9 mouse cellular contexts compared by ENCODE assay signal in genomic region chr9:123238256-123239045, GRCm38 (mm10). TPM values are rescaled to one million over a fixed set of nuclear protein-coding genes. Genes with fewer than 3 reads are reported as not detected.
A peak's percentile ranks its signal among the peaks of the same experiment; 100 is the strongest.
DNase-seq lines count a peak whose midpoint lies in the region; ATAC-seq and TF ChIP-seq lines count a peak whose summit lies in the region.
"Had no signal": no experiment of that assay in that cellular context is flagged by ENCODE, and none has a peak within 500 bp of the region (broad histone marks: within the 10 kb centered on the region; RNA-seq: fewer than 3 reads in every experiment).

No protein-coding gene starts in this region.

- no peaks in the 10 kb centered on the region for H3K27me3 ChIP-seq in lung, embryonic 14.5 days (ENCODE audit: insufficient read depth, low read length)
- H3K27me3 ChIP-seq in embryonic facial prominence, embryonic 10.5 days (replicated peaks; ENCODE audit: low read depth, poor library complexity, severe bottlenecking), result no peaks in the 10 kb centered on the region
- H3K27me3 ChIP-seq in heart, embryonic 15.5 days, result no peaks in the 10 kb centered on the region
- H3K27me3 ChIP-seq in myocyte (ENCODE audit: control insufficient read depth, insufficient read depth, insufficient read length), result no peaks in the 10 kb centered on the region

- H3ac ChIP-seq in myocyte (ENCODE audit: control insufficient read depth, insufficient read length), result no peak overlapping the region

- no peaks in the 10 kb centered on the region for H3K9me3 ChIP-seq in lung, embryonic 14.5 days (ENCODE audit: low read depth, low read length)
- no peaks in the 10 kb centered on the region for H3K9me3 ChIP-seq in embryonic facial prominence, embryonic 10.5 days
- no peaks in the 10 kb centered on the region for H3K9me3 ChIP-seq in heart, embryonic 15.5 days (replicated peaks)

- 29% methylated on average over 4 of the region's 4 CpGs for WGBS in lung, embryonic 14.5 days
- 41% methylated on average over 4 of the region's 4 CpGs for WGBS in embryonic facial prominence, embryonic 10.5 days
- WGBS in heart, embryonic 15.5 days, result 33% methylated on average over 4 of the region's 4 CpGs

- peak; percentile 46 for DNase-seq in lung, embryonic 14.5 days
- DNase-seq in lung, postnatal 36 days, result no peak
- no peak for DNase-seq in embryonic facial prominence, embryonic 10.5 days (ENCODE audit: low spot score)
- DNase-seq in layer of hippocampus, adult 8-10 months (ENCODE audit: low spot score in 2 of 2), result no peak
- DNase-seq: thymus, postnatal 14 days had no signal

- no peak for TF ChIP-seq CTCF in lung, embryonic 14.5 days (IDR thresholded peaks at IDR 0.05; ENCODE audit: low read depth)

- H3K36me3 ChIP-seq in lung, embryonic 14.5 days (ENCODE audit: insufficient read depth), result no peaks in the 10 kb centered on the region
- H3K36me3 ChIP-seq in embryonic facial prominence, embryonic 10.5 days (replicated peaks), result no peaks in the 10 kb centered on the region
- H3K36me3 ChIP-seq in heart, embryonic 15.5 days, result no peaks in the 10 kb centered on the region
- H3K36me3 ChIP-seq in myocyte (ENCODE audit: control insufficient read depth, insufficient read depth), result no peaks in the 10 kb centered on the region

- no peak overlapping the region for H3K9ac ChIP-seq in lung, embryonic 14.5 days
- H3K9ac ChIP-seq in heart, embryonic 15.5 days, result no peak overlapping the region

- H3K4me3 ChIP-seq in lung, embryonic 14.5 days (ENCODE audit: low read depth, low read length), result no peak overlapping the region
- no peak overlapping the region for H3K4me3 ChIP-seq in embryonic facial prominence, embryonic 10.5 days
- H3K4me3 ChIP-seq in heart, embryonic 15.5 days, result no peak overlapping the region
- no peak overlapping the region for H3K4me3 ChIP-seq in myocyte

- peak overlapping the region; percentile 21 for H3K27ac ChIP-seq in lung, embryonic 14.5 days (ENCODE audit: low read depth)
- 0 out of 2 replicates have a peak overlapping the region, but pooled peaks have one; percentile 10 for H3K27ac ChIP-seq in embryonic facial prominence, embryonic 10.5 days (replicated peaks)
- H3K27ac ChIP-seq in heart, embryonic 15.5 days, result peak overlapping the region; percentile 81

- no peaks in the 10 kb centered on the region for H3K79me2 ChIP-seq in myocyte (ENCODE audit: control insufficient read depth, insufficient read depth)

- no peak for TF ChIP-seq POLR2A in myocyte (IDR thresholded peaks at IDR 0.05; ENCODE audit: insufficient read length, low read depth)

- peak; percentile 69; the same call in 1 of the 2 replicates for ATAC-seq in lung, embryonic 14.5 days (ENCODE audit: insufficient read depth)
- peak; percentile 66; the same call in 1 of the 2 replicates for ATAC-seq in heart, embryonic 15.5 days (replicated peaks; ENCODE audit: insufficient number of reproducible peaks, insufficient read depth, low FRiP score, low read depth)
- ATAC-seq in cerebellum, adult (ENCODE audit: insufficient number of reproducible peaks, low FRiP score, low TSS enrichment), result no peak

- H3K4me1 ChIP-seq in lung, embryonic 14.5 days (ENCODE audit: insufficient read depth), result peaks cover 16% of the 10 kb centered on the region
- H3K4me1 ChIP-seq in embryonic facial prominence, embryonic 10.5 days, result peaks cover 23% of the 10 kb centered on the region
- peaks cover 11% of the 10 kb centered on the region for H3K4me1 ChIP-seq in heart, embryonic 15.5 days (replicated peaks)

- peak overlapping the region; percentile 13; the same call in 1 of the 2 replicates for H3K4me2 ChIP-seq in lung, embryonic 14.5 days
- no peak overlapping the region for H3K4me2 ChIP-seq in heart, embryonic 15.5 days
- H3K4me2 ChIP-seq in myocyte (ENCODE audit: low read depth), result peak overlapping the region; percentile 20

TF ChIP-seq in myocyte, 11 proteins besides CTCF, POLR2A, EP300 and RAD21:
- TF ChIP-seq CEBPB (IDR thresholded peaks at IDR 0.05; ENCODE audit: insufficient read depth, poor library complexity, severe bottlenecking) (no peak), MYOD1 (IDR thresholded peaks at IDR 0.05; ENCODE audit: control insufficient read depth in 1 of 3, insufficient read length in 2 of 3, low read depth in 2 of 3) (no peak), REST (IDR thresholded peaks at IDR 0.05; ENCODE audit: insufficient read depth, insufficient read length) (no peak), E2F4 (IDR thresholded peaks at IDR 0.05; ENCODE audit: insufficient read depth) (no peak), TCF12 (IDR thresholded peaks at IDR 0.05; ENCODE audit: insufficient read depth, poor library complexity, severe bottlenecking) (no peak), MYOG (IDR thresholded peaks at IDR 0.05; ENCODE audit: control insufficient read depth in 1 of 3, insufficient read depth in 1 of 3, insufficient read length in 2 of 3, low read depth in 2 of 3) (no peak), MAX (IDR thresholded peaks at IDR 0.05; ENCODE audit: low read depth) (no peak), TCF3 (IDR thresholded peaks at IDR 0.05; ENCODE audit: insufficient read length, low read depth) (no peak), USF1 (IDR thresholded peaks at IDR 0.05; ENCODE audit: low read depth) (no peak), SRF (IDR thresholded peaks at IDR 0.05; ENCODE audit: control insufficient read depth, insufficient read length, low read depth) (no peak), POLR2AphosphoS2 (IDR thresholded peaks at IDR 0.05; ENCODE audit: insufficient read length, low read depth) (no peak)

RNA-seq across cellular contexts. Expression of gene Tmem158, which starts 22.1 kb away (rescaled TPM):
- 20.3 and 21.8 TPM in 2 replicates for polyA plus RNA-seq in lung, embryonic 14.5 days (2014; fragmentation: Nextera tagmentation; extraction: Ambion mirVana)
- polyA plus RNA-seq in embryonic facial prominence, embryonic 10.5 days (2016; fragmentation: Nextera tagmentation; extraction: Ambion mirVana), result 4.6 and 5.0 TPM in 2 replicates
- 10.4 and 17.6 TPM in 2 replicates for polyA plus RNA-seq in heart, embryonic 15.5 days (2015; fragmentation: Nextera tagmentation; extraction: Ambion mirVana)
- polyA plus RNA-seq in myocyte (2012; fragmentation: generic; extraction: Trizol), result 14.0 TPM
- total RNA-seq in layer of hippocampus, adult 8-10 months (2022), result 10 to 100 TPM; 27.9 to 32.5 (median 31.2) TPM

RNA-seq across cellular contexts. Expression of gene Cdcp1, which starts 22.6 kb away (rescaled TPM):
- polyA plus RNA-seq in lung, embryonic 14.5 days (2014; fragmentation: Nextera tagmentation; extraction: Ambion mirVana), result 12.5 and 13.4 TPM in 2 replicates
- polyA plus RNA-seq in embryonic facial prominence, embryonic 10.5 days (2016; fragmentation: Nextera tagmentation; extraction: Ambion mirVana), result 5.5 and 6.0 TPM in 2 replicates
- polyA plus RNA-seq in heart, embryonic 15.5 days (2015; fragmentation: Nextera tagmentation; extraction: Ambion mirVana), result 0.39 and 2.4 TPM in 2 replicates
- not detected for polyA plus RNA-seq in myocyte (2012; fragmentation: generic; extraction: Trizol)
- total RNA-seq in layer of hippocampus, adult 8-10 months (2022), result under 1 TPM in 1 of 4 experiments, not detected in 3; 0.11 TPM
- total RNA-seq: neutrophil, adult 5-6 weeks had no signal

Comparison
In these comparisons a context has a peak if more than half of its experiments do, and no peak if none do; other contexts are left out.
1. H3K27ac ChIP-seq: peak in every context shown above with its lines; median percentile 81 in heart, embryonic 15.5 days; 21 in lung, embryonic 14.5 days; 10 in embryonic facial prominence, embryonic 10.5 days.